Mouse (Mus musculus): Measurements from ENCODE around the gene Muc4. TPM values are rescaled to one million over a fixed set of nuclear protein-coding genes. Genes with fewer than 3 reads are reported as not detected.

Muc4 gene
- total and polyA plus RNA-seq, 2 experiments from 2014 or later: 0.23 TPM; not detected in 1

DNA sequence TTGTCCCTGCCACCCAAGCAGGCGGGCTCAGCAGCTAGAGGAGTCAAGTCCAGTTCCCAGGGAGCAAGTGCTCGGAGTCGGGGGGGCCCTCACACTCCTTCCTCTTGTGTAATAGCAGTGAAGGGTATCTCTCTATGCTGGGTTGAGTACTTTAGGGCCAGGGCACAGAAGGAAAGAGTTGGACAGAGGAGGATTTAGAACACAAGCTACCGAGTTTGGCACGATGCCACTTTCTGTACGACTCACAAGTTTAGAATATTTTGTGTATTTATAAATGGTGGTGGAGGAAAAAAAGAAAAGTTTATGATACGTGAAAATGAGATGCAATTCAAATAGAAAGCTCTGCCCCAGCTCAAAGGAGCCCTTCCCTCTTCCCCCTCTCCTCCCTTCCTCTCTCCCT lies 69.5 kb downstream of the Muc4 start:
- TF ChIP-seq CTCF (IDR thresholded peaks at IDR 0.05; ENCODE audit: low read depth) (no peak), EP300 (IDR thresholded peaks at IDR 0.05; ENCODE audit: low read depth) (no peak)
- H3K36me3 ChIP-seq (replicated peaks; ENCODE audit: control insufficient read depth, insufficient read depth, low read length): no peaks in the 10 kb centered on the region
- H3K27ac ChIP-seq (ENCODE audit: low read depth): no peak overlapping the region
- DNase-seq (ENCODE audit: low spot score): no peak
- H3K27me3 ChIP-seq (ENCODE audit: control insufficient read depth, insufficient read depth, low read length): no peaks in the 10 kb centered on the region
- no peak overlapping the region for H3K9ac ChIP-seq (replicated peaks; ENCODE audit: low read depth, low read length)
- H3K9me3 ChIP-seq (replicated peaks; ENCODE audit: control insufficient read depth, low read length): no peaks in the 10 kb centered on the region
- ATAC-seq (ENCODE audit: insufficient read depth, low read depth): no peak
- whole genome bisulfite sequencing: 58% methylated on average over 7 of the region's 7 CpGs
- no peak overlapping the region for H3K4me2 ChIP-seq (ENCODE audit: low read depth, low read length)
- no peak overlapping the region for H3K4me3 ChIP-seq (ENCODE audit: low read depth, low read length)
- H3K4me1 ChIP-seq (ENCODE audit: control insufficient read depth, insufficient read depth): peaks cover 10% of the 10 kb centered on the region; the same call in 1 of the 2 replicates

GRCm38 (mm10) chr16:32807408-32808185 lies 71.9 kb downstream of the Muc4 start:
- no peak overlapping the region for H3K4me2 ChIP-seq (ENCODE audit: low read depth, low read length)
- no peak overlapping the region for H3K27ac ChIP-seq (ENCODE audit: low read depth)
- DNase-seq (ENCODE audit: low spot score) (no peak), ATAC-seq (ENCODE audit: insufficient read depth, low read depth) (no peak)
- H3K4me3 ChIP-seq (ENCODE audit: low read depth, low read length): no peak overlapping the region
- no peaks in the 10 kb centered on the region for H3K27me3 ChIP-seq (ENCODE audit: control insufficient read depth, insufficient read depth, low read length)
- H3K36me3 ChIP-seq (replicated peaks; ENCODE audit: control insufficient read depth, insufficient read depth, low read length): no peaks in the 10 kb centered on the region
- no peaks in the 10 kb centered on the region for H3K9me3 ChIP-seq (replicated peaks; ENCODE audit: control insufficient read depth, low read length)
- no peak overlapping the region for H3K9ac ChIP-seq (replicated peaks; ENCODE audit: low read depth, low read length)
- peaks cover 10% of the 10 kb centered on the region; the same call in 1 of the 2 replicates for H3K4me1 ChIP-seq (ENCODE audit: control insufficient read depth, insufficient read depth)
- WGBS: 65% methylated on average over 8 of the region's 8 CpGs
- TF ChIP-seq EP300 (IDR thresholded peaks at IDR 0.05; ENCODE audit: low read depth): no peak
- no peak for TF ChIP-seq CTCF (IDR thresholded peaks at IDR 0.05; ENCODE audit: low read depth)

- Histone ChIP-seq H3K4me2 (ENCODE audit: low read depth, low read length) (no peak within 1 kb of the TSS), H3K9me3 (replicated peaks; ENCODE audit: control insufficient read depth, low read length) (no peaks in the 10 kb centered on the region), H3K9ac (replicated peaks; ENCODE audit: low read depth, low read length) (no peak within 1 kb of the TSS), H3K4me3 (ENCODE audit: low read depth, low read length) (no peak within 1 kb of the TSS), H3K27me3 (ENCODE audit: control insufficient read depth, insufficient read depth, low read length) (no peaks in the 10 kb centered on the region), H3K36me3 (replicated peaks; ENCODE audit: control insufficient read depth, insufficient read depth, low read length) (no peaks in the 10 kb centered on the region), H3K4me1 (ENCODE audit: control insufficient read depth, insufficient read depth) (peaks cover 10% of the 10 kb centered on the region; the same call in 1 of the 2 replicates), H3K27ac (ENCODE audit: low read depth) (no peak within 1 kb of the TSS)
- TF ChIP-seq CTCF (IDR thresholded peaks at IDR 0.05; ENCODE audit: low read depth) (no peak), EP300 (IDR thresholded peaks at IDR 0.05; ENCODE audit: low read depth) (no peak)
- WGBS: 84% methylated on average over 4 of the region's 4 CpGs
- DNase-seq (ENCODE audit: low spot score): no peak
- no peak for ATAC-seq (ENCODE audit: insufficient read depth, low read depth)
Observed at GRCm38 (mm10) chr16:32810321-32810720, 74.6 kb downstream of the Muc4 start, which contains the start of gene Smbd1. Smbd1 (minus strand) TSS chr16:32810477.

GRCm38 (mm10) chr16:32812888-32813361 lies 77.2 kb downstream of the Muc4 start:
- WGBS: 2% methylated on average over 9 of the region's 9 CpGs
- no peaks in the 10 kb centered on the region for H3K27me3 ChIP-seq (ENCODE audit: control insufficient read depth, insufficient read depth, low read length)
- no peak overlapping the region for H3K9ac ChIP-seq (replicated peaks; ENCODE audit: low read depth, low read length)
- H3K27ac ChIP-seq (ENCODE audit: low read depth): no peak overlapping the region
- peak; percentile 85 for DNase-seq (ENCODE audit: low spot score)
- ATAC-seq (ENCODE audit: insufficient read depth, low read depth): peak; percentile 21; the same call in 1 of the 2 replicates
- H3K36me3 ChIP-seq (replicated peaks; ENCODE audit: control insufficient read depth, insufficient read depth, low read length): no peaks in the 10 kb centered on the region
- no peak for TF ChIP-seq EP300 (IDR thresholded peaks at IDR 0.05; ENCODE audit: low read depth)
- peak; percentile 96 for TF ChIP-seq CTCF (IDR thresholded peaks at IDR 0.05; ENCODE audit: low read depth)
- H3K4me2 ChIP-seq (ENCODE audit: low read depth, low read length): peak overlapping the region; percentile 51
- peak overlapping the region; percentile 17; the same call in 1 of the 2 replicates for H3K4me3 ChIP-seq (ENCODE audit: low read depth, low read length)
- H3K4me1 ChIP-seq (ENCODE audit: control insufficient read depth, insufficient read depth): peaks cover 16% of the 10 kb centered on the region; the same call in 1 of the 2 replicates
- no peaks in the 10 kb centered on the region for H3K9me3 ChIP-seq (replicated peaks; ENCODE audit: control insufficient read depth, low read length)

DNA sequence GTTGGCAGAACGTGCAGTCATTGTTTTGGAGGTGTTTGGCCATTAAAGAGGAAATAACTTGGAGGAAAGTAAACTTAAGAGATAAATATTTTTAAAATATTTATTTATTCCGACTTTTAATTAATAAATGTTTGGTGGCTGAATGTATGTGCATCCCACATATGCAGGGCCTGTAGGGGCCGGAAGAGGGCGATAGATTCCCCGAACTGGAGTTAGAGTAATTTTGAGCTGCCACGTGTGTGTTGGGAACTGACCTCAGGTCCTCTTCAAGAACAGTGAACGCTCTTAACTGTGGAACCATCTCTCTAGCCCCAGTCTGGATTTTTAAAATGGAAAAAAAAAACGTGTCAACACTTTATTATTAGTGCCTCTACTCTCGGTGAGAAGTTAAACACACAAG lies 77.7 kb downstream of the Muc4 start:
- Histone ChIP-seq H3K27ac (ENCODE audit: low read depth) (no peak overlapping the region), H3K4me3 (ENCODE audit: low read depth, low read length) (peak overlapping the region; percentile 17; the same call in 1 of the 2 replicates), H3K27me3 (ENCODE audit: control insufficient read depth, insufficient read depth, low read length) (no peaks in the 10 kb centered on the region), H3K4me1 (ENCODE audit: control insufficient read depth, insufficient read depth) (peaks cover 16% of the 10 kb centered on the region; the same call in 1 of the 2 replicates), H3K9ac (replicated peaks; ENCODE audit: low read depth, low read length) (no peak overlapping the region), H3K36me3 (replicated peaks; ENCODE audit: control insufficient read depth, insufficient read depth, low read length) (no peaks in the 10 kb centered on the region), H3K4me2 (ENCODE audit: low read depth, low read length) (peak overlapping the region; percentile 51), H3K9me3 (replicated peaks; ENCODE audit: control insufficient read depth, low read length) (no peaks in the 10 kb centered on the region)
- TF ChIP-seq EP300 (IDR thresholded peaks at IDR 0.05; ENCODE audit: low read depth): no peak
- TF ChIP-seq CTCF (IDR thresholded peaks at IDR 0.05; ENCODE audit: low read depth): no peak
- ATAC-seq (ENCODE audit: insufficient read depth, low read depth) (no peak), DNase-seq (ENCODE audit: low spot score) (no peak)
- 52% methylated on average over 9 of the region's 9 CpGs for WGBS

Measured in heart, postnatal 0 days (tissue).